Mouse (Mus musculus) brown adipose tissue, adult 24 weeks (tissue): ENCODE measurements at regions not wholly inside any gene's neighbourhood (a gene's known extent, or its start where the extent isn't known, plus 50 kb on each side); places are given as distances from the start of the nearest gene placed in this dataset.

Source experiments
- H3K27ac ChIP-seq: fragments of 200-500 bp; replicated peaks from 2 replicates; pipeline ENCODE4 v1.5.1; 2012; ENCODE audit warnings: low read depth, mild to moderate bottlenecking, low read length
- H3K4me1 ChIP-seq: fragments of 200-500 bp; 2 replicates; pipeline ENCODE4 v1.6.1; 2012; ENCODE audit warnings: low read length, mixed read lengths; ENCODE audit not compliant: control insufficient read depth, insufficient read depth, insufficient read length
- H3K4me3 ChIP-seq: fragments of 200-500 bp; 2 replicates; pipeline ENCODE4 v1.5.1; 2012; ENCODE audit warnings: low read depth, mild to moderate bottlenecking, low read length, moderate library complexity; ENCODE audit not compliant: insufficient read depth

GRCm38 (mm10) chr7:71873817-71874216, 432.6 kb downstream of the Mctp2 start:
- Histone ChIP-seq H3K27ac (no peak overlapping the region), H3K4me1 (no peaks in the 10 kb centered on the region), H3K4me3 (no peak overlapping the region)

GRCm38 (mm10) chr7:71872912-71873311, 433.5 kb downstream of the Mctp2 start:
- Histone ChIP-seq H3K4me1 (no peaks in the 10 kb centered on the region), H3K4me3 (no peak overlapping the region), H3K27ac (no peak overlapping the region)

- Histone ChIP-seq H3K4me3 (no peak overlapping the region), H3K4me1 (peaks cover 2% of the 10 kb centered on the region; the same call in 1 of the 2 replicates), H3K27ac (no peak overlapping the region)
These were observed 439.3 kb downstream of the Mctp2 start for GRCm38 (mm10) chr7:71867090-71867489.

GRCm38 (mm10) chr7:71865371-71866166, 440.8 kb downstream of the Mctp2 start:
- H3K4me1 ChIP-seq: peaks cover 2% of the 10 kb centered on the region; the same call in 1 of the 2 replicates
- no peak overlapping the region for H3K27ac ChIP-seq
- H3K4me3 ChIP-seq: no peak overlapping the region

GRCm38 (mm10) chr7:71852864-71853263, 453.5 kb downstream of the Mctp2 start:
- H3K27ac ChIP-seq: no peak overlapping the region
- H3K4me3 ChIP-seq: no peak overlapping the region
- peaks cover 4% of the 10 kb centered on the region; the same call in 1 of the 2 replicates for H3K4me1 ChIP-seq

- Histone ChIP-seq H3K4me3 (no peak overlapping the region), H3K4me1 (peaks cover 4% of the 10 kb centered on the region; the same call in 1 of the 2 replicates), H3K27ac (no peak overlapping the region)
These were observed 457.2 kb downstream of the Mctp2 start for GRCm38 (mm10) chr7:71849174-71849573.

GRCm38 (mm10) chr7:71837845-71838244, 468.6 kb downstream of the Mctp2 start:
- Histone ChIP-seq H3K4me3 (no peak overlapping the region), H3K4me1 (peaks cover 3% of the 10 kb centered on the region; the same call in 1 of the 2 replicates), H3K27ac (no peak overlapping the region)

- Histone ChIP-seq H3K27ac (no peak overlapping the region), H3K4me1 (no peaks in the 10 kb centered on the region), H3K4me3 (no peak overlapping the region)
These were observed 474.4 kb downstream of the Mctp2 start for GRCm38 (mm10) chr7:71831790-71832525.

- H3K4me1 ChIP-seq: no peaks in the 10 kb centered on the region
- H3K4me3 ChIP-seq: no peak overlapping the region
- no peak overlapping the region for H3K27ac ChIP-seq
These were observed 476.8 kb downstream of the Mctp2 start for GRCm38 (mm10) chr7:71829567-71829966.

- Histone ChIP-seq H3K27ac (no peak overlapping the region), H3K4me1 (no peaks in the 10 kb centered on the region), H3K4me3 (no peak overlapping the region)
These were observed 464.9 kb upstream of the Gm10295 start for GRCm38 (mm10) chr7:71816138-71816537.

- H3K4me1 ChIP-seq: no peaks in the 10 kb centered on the region
- H3K4me3 ChIP-seq: no peak overlapping the region
These were observed 442.9 kb upstream of the Gm10295 start for GRCm38 (mm10) chr7:71794201-71794600.

GRCm38 (mm10) chr7:71788401-71788800, 437.1 kb upstream of the Gm10295 start:
- Histone ChIP-seq H3K4me3 (no peak overlapping the region), H3K27ac (no peak overlapping the region), H3K4me1 (no peaks in the 10 kb centered on the region)

More at GRCm38 (mm10) chr7:71794201-71794600, 442.9 kb upstream of the Gm10295 start:
- H3K27ac ChIP-seq: no peak overlapping the region

GRCm38 (mm10) chr7:71782496-71782895, 431.2 kb upstream of the Gm10295 start:
- Histone ChIP-seq H3K4me1 (no peaks in the 10 kb centered on the region), H3K4me3 (no peak overlapping the region)

GRCm38 (mm10) chr7:71749886-71750285, 398.6 kb upstream of the Gm10295 start:
- no peak overlapping the region for H3K4me3 ChIP-seq
- no peak overlapping the region for H3K27ac ChIP-seq
- H3K4me1 ChIP-seq: no peaks in the 10 kb centered on the region

More at GRCm38 (mm10) chr7:71782496-71782895, 431.2 kb upstream of the Gm10295 start:
- no peak overlapping the region for H3K27ac ChIP-seq

- H3K4me3 ChIP-seq: no peak overlapping the region
- H3K4me1 ChIP-seq: no peaks in the 10 kb centered on the region
- H3K27ac ChIP-seq: no peak overlapping the region
These were observed 395.0 kb upstream of the Gm10295 start for GRCm38 (mm10) chr7:71746118-71746897.
